Comparison of ENCODE assay signal across 14 mouse cellular contexts in the genomic region with DNA sequence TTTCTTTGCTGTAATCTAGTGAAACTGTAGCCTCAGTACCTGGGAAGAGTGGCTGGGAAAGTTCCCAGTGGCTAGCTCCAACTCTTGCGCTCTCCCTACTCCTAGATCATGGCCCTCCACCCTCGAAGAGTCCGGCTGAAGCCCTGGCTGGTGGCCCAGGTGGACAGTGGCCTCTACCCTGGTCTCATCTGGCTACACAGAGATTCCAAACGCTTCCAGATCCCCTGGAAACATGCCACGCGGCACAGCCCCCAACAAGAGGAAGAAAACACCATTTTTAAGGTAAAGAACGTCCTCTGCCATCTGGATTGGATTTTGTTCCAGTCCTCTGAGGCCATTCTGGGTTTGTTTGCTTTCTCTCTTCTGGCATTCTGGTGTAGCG. TPM values are rescaled to one million over a fixed set of nuclear protein-coding genes. Genes with fewer than 3 reads are reported as not detected.
DNase-seq lines count a peak whose midpoint lies in the region; ATAC-seq and TF ChIP-seq lines count a peak whose summit lies in the region.
"Had no signal": no experiment of that assay in that cellular context is flagged by ENCODE, and none has a peak within 500 bp of the region (broad histone marks: within the 10 kb centered on the region; RNA-seq: fewer than 3 reads in every experiment).

No protein-coding gene starts in this region.

- H3K36me3 ChIP-seq in heart, embryonic 15.5 days = no peaks in the 10 kb centered on the region
- no peaks in the 10 kb centered on the region for H3K36me3 ChIP-seq in heart, embryonic 11.5 days (ENCODE audit: control insufficient read depth, insufficient read depth, low read length)
- 0 out of 2 replicates have a peak, but pooled peaks cover 2% of the 10 kb centered on the region for H3K36me3 ChIP-seq in liver, postnatal 0 days (replicated peaks; ENCODE audit: insufficient read depth, low read length)
- H3K36me3 ChIP-seq in liver, embryonic 12.5 days = no peaks in the 10 kb centered on the region
- H3K36me3 ChIP-seq in intestine, postnatal 0 days (ENCODE audit: control insufficient read depth, insufficient read depth) = peaks cover 13% of the 10 kb centered on the region
- H3K36me3 ChIP-seq in forebrain, embryonic 16.5 days (ENCODE audit: control insufficient read depth, insufficient read depth) = no peaks in the 10 kb centered on the region
- H3K36me3 ChIP-seq in hindbrain, embryonic 16.5 days (ENCODE audit: control insufficient read depth, insufficient read depth, low read length) = no peaks in the 10 kb centered on the region
- H3K36me3 ChIP-seq: forebrain, embryonic 15.5 days; hindbrain, embryonic 10.5 days; midbrain, embryonic 15.5 days had no signal

- no peak for TF ChIP-seq CTCF in liver, postnatal 0 days (IDR thresholded peaks at IDR 0.05; ENCODE audit: low read depth)
- no peak for TF ChIP-seq CTCF in intestine, postnatal 0 days (IDR thresholded peaks at IDR 0.05; ENCODE audit: low read depth)

- WGBS in heart, embryonic 15.5 days = 71% methylated on average over 8 of the region's 8 CpGs
- WGBS in heart, embryonic 11.5 days (ENCODE audit: insufficient replicate concordance) = 74% methylated on average over 8 of the region's 8 CpGs
- WGBS in liver, postnatal 0 days (ENCODE audit: insufficient replicate concordance) = 64% methylated on average over 8 of the region's 8 CpGs
- WGBS in liver, embryonic 12.5 days (ENCODE audit: insufficient replicate concordance) = 63% methylated on average over 8 of the region's 8 CpGs
- WGBS in intestine, postnatal 0 days = 53% methylated on average over 8 of the region's 8 CpGs
- 78% methylated on average over 8 of the region's 8 CpGs for WGBS in forebrain, embryonic 16.5 days
- 74% methylated on average over 8 of the region's 8 CpGs for WGBS in hindbrain, embryonic 16.5 days

- H3K4me1 ChIP-seq in heart, embryonic 15.5 days (replicated peaks) = peaks cover 31% of the 10 kb centered on the region
- H3K4me1 ChIP-seq in heart, embryonic 11.5 days (ENCODE audit: control insufficient read depth, insufficient read depth, low read length) = peaks cover 18% of the 10 kb centered on the region; the same call in 1 of the 2 replicates
- H3K4me1 ChIP-seq in liver, postnatal 0 days (ENCODE audit: insufficient read depth) = peaks cover 41% of the 10 kb centered on the region
- peaks cover 47% of the 10 kb centered on the region for H3K4me1 ChIP-seq in liver, embryonic 12.5 days
- H3K4me1 ChIP-seq in intestine, postnatal 0 days (replicated peaks; ENCODE audit: control insufficient read depth, insufficient read depth, low read length) = peaks cover 11% of the 10 kb centered on the region
- H3K4me1 ChIP-seq in forebrain, embryonic 16.5 days (replicated peaks; ENCODE audit: control insufficient read depth, insufficient read depth, low read length) = peaks cover 6% of the 10 kb centered on the region
- H3K4me1 ChIP-seq in hindbrain, embryonic 16.5 days (ENCODE audit: control insufficient read depth, insufficient read depth, low read depth, low read length) = peaks cover 2% of the 10 kb centered on the region

- H3K9me3 ChIP-seq in heart, embryonic 15.5 days (replicated peaks) = no peaks in the 10 kb centered on the region
- no peaks in the 10 kb centered on the region for H3K9me3 ChIP-seq in heart, embryonic 11.5 days (replicated peaks; ENCODE audit: control insufficient read depth, low read length)
- no peaks in the 10 kb centered on the region for H3K9me3 ChIP-seq in liver, postnatal 0 days (ENCODE audit: low read length)
- H3K9me3 ChIP-seq in liver, embryonic 12.5 days (replicated peaks) = no peaks in the 10 kb centered on the region
- no peaks in the 10 kb centered on the region for H3K9me3 ChIP-seq in intestine, postnatal 0 days (ENCODE audit: control insufficient read depth)
- H3K9me3 ChIP-seq in forebrain, embryonic 16.5 days (ENCODE audit: control insufficient read depth, low read length) = no peaks in the 10 kb centered on the region
- no peaks in the 10 kb centered on the region for H3K9me3 ChIP-seq in hindbrain, embryonic 16.5 days (ENCODE audit: control insufficient read depth, low read length)
- H3K9me3 ChIP-seq: forebrain, embryonic 15.5 days; hindbrain, embryonic 10.5 days; midbrain, embryonic 15.5 days had no signal

- H3K4me2 ChIP-seq in heart, embryonic 15.5 days = no peak overlapping the region
- H3K4me2 ChIP-seq in heart, embryonic 11.5 days = no peak overlapping the region
- H3K4me2 ChIP-seq in liver, postnatal 0 days (ENCODE audit: low read depth, low read length) = peak overlapping the region; percentile 50
- no peak overlapping the region for H3K4me2 ChIP-seq in liver, embryonic 12.5 days
- H3K4me2 ChIP-seq in intestine, postnatal 0 days (replicated peaks; ENCODE audit: low read depth) = peak overlapping the region; percentile 70
- no peak overlapping the region for H3K4me2 ChIP-seq in forebrain, embryonic 16.5 days (ENCODE audit: low read length)
- H3K4me2 ChIP-seq in hindbrain, embryonic 16.5 days (ENCODE audit: low read length) = no peak overlapping the region
- H3K4me2 ChIP-seq: forebrain, embryonic 15.5 days; midbrain, embryonic 15.5 days had no signal

- no peak overlapping the region for H3K4me3 ChIP-seq in heart, embryonic 15.5 days
- no peak overlapping the region for H3K4me3 ChIP-seq in heart, embryonic 11.5 days (ENCODE audit: low read depth, low read length)
- peak overlapping the region; percentile 14 for H3K4me3 ChIP-seq in liver, postnatal 0 days (ENCODE audit: low read depth, low read length)
- no peak overlapping the region for H3K4me3 ChIP-seq in liver, embryonic 12.5 days
- H3K4me3 ChIP-seq in intestine, postnatal 0 days (ENCODE audit: low read depth, low read length) = peak overlapping the region; percentile 33
- no peak overlapping the region for H3K4me3 ChIP-seq in forebrain, embryonic 16.5 days (replicated peaks; ENCODE audit: low read length)
- H3K4me3 ChIP-seq in hindbrain, embryonic 16.5 days (ENCODE audit: low read length) = no peak overlapping the region
- H3K4me3 ChIP-seq: forebrain, embryonic 15.5 days; hindbrain, embryonic 10.5 days; midbrain, embryonic 15.5 days had no signal

- H3K27me3 ChIP-seq in heart, embryonic 15.5 days = peaks cover 16% of the 10 kb centered on the region
- H3K27me3 ChIP-seq in heart, embryonic 11.5 days (ENCODE audit: control insufficient read depth, insufficient read depth, low read length) = peaks cover 25% of the 10 kb centered on the region
- peaks cover 15% of the 10 kb centered on the region; the same call in 1 of the 2 replicates for H3K27me3 ChIP-seq in liver, postnatal 0 days (ENCODE audit: insufficient read depth, low read length)
- H3K27me3 ChIP-seq in liver, embryonic 12.5 days (replicated peaks) = peaks cover 33% of the 10 kb centered on the region
- H3K27me3 ChIP-seq in intestine, postnatal 0 days (replicated peaks; ENCODE audit: control insufficient read depth, insufficient read depth, low read length) = no peaks in the 10 kb centered on the region
- peaks cover 25% of the 10 kb centered on the region for H3K27me3 ChIP-seq in forebrain, embryonic 16.5 days (replicated peaks; ENCODE audit: control insufficient read depth, insufficient read depth, low read length)
- peaks cover 29% of the 10 kb centered on the region for H3K27me3 ChIP-seq in hindbrain, embryonic 16.5 days (replicated peaks; ENCODE audit: control insufficient read depth, insufficient read depth, low read length)

- DNase-seq in liver, postnatal 0 days = no peak
- DNase-seq: lung, adult 2 months; right cerebral cortex, postnatal 4 days had no signal

- peak overlapping the region; percentile 60 for H3K27ac ChIP-seq in heart, embryonic 15.5 days
- H3K27ac ChIP-seq in heart, embryonic 11.5 days (ENCODE audit: low read depth, low read length) = no peak overlapping the region
- peak overlapping the region; percentile 93 for H3K27ac ChIP-seq in liver, postnatal 0 days (ENCODE audit: low read depth)
- no peak overlapping the region; the same call in 1 of the 2 replicates for H3K27ac ChIP-seq in liver, embryonic 12.5 days
- H3K27ac ChIP-seq in intestine, postnatal 0 days (ENCODE audit: low read depth, low read length) = peak overlapping the region; percentile 91
- no peak overlapping the region for H3K27ac ChIP-seq in forebrain, embryonic 16.5 days (ENCODE audit: low read length)
- no peak overlapping the region for H3K27ac ChIP-seq in hindbrain, embryonic 16.5 days (ENCODE audit: low read depth, low read length)
- H3K27ac ChIP-seq: forebrain, embryonic 15.5 days; hindbrain, embryonic 10.5 days; macrophage; midbrain, embryonic 15.5 days had no signal

- H3K9ac ChIP-seq in heart, embryonic 15.5 days = no peak overlapping the region
- H3K9ac ChIP-seq in heart, embryonic 11.5 days (ENCODE audit: low read depth, low read length) = no peak overlapping the region
- H3K9ac ChIP-seq in liver, postnatal 0 days (replicated peaks) = peak overlapping the region; percentile 36
- no peak overlapping the region for H3K9ac ChIP-seq in liver, embryonic 12.5 days
- peak overlapping the region; percentile 45 for H3K9ac ChIP-seq in intestine, postnatal 0 days (ENCODE audit: low read depth, low read length)
- no peak overlapping the region for H3K9ac ChIP-seq in forebrain, embryonic 16.5 days (replicated peaks; ENCODE audit: low read depth, low read length)
- H3K9ac ChIP-seq in hindbrain, embryonic 16.5 days (ENCODE audit: low read depth, low read length) = no peak overlapping the region
- H3K9ac ChIP-seq: forebrain, embryonic 15.5 days; midbrain, embryonic 15.5 days had no signal

- no peak for TF ChIP-seq EP300 in liver, postnatal 0 days (IDR thresholded peaks at IDR 0.05; ENCODE audit: low read depth)

- no peak for ATAC-seq in heart, embryonic 15.5 days (replicated peaks; ENCODE audit: insufficient number of reproducible peaks, insufficient read depth, low FRiP score, low read depth)
- ATAC-seq in heart, embryonic 11.5 days (replicated peaks; ENCODE audit: insufficient number of reproducible peaks, low FRiP score, low TSS enrichment) = no peak
- no peak for ATAC-seq in liver, postnatal 0 days
- ATAC-seq in liver, embryonic 12.5 days = no peak
- ATAC-seq in intestine, postnatal 0 days = no peak
- ATAC-seq in forebrain, embryonic 16.5 days = no peak
- ATAC-seq in hindbrain, embryonic 16.5 days = no peak
- ATAC-seq: CD4-positive, CD25-positive, alpha-beta regulatory T cell, adult 4 months; forebrain, embryonic 15.5 days; midbrain, embryonic 15.5 days had no signal

RNA-seq across cellular contexts. Expression of gene Irf6, which starts 4.2 kb away (rescaled TPM):
- 4.8 and 8.3 TPM in 2 replicates for polyA plus RNA-seq in heart, embryonic 15.5 days (2015; fragmentation: Nextera tagmentation; extraction: Ambion mirVana)
- 3.2 and 3.6 TPM in 2 replicates for polyA plus RNA-seq in heart, embryonic 11.5 days (2014; fragmentation: Nextera tagmentation; extraction: Ambion mirVana)
- polyA plus RNA-seq in liver, postnatal 0 days (2015; fragmentation: Nextera tagmentation; extraction: Ambion mirVana) = 6.5 and 9.7 TPM in 2 replicates
- 2.6 and 2.8 TPM in 2 replicates for polyA plus RNA-seq in liver, embryonic 12.5 days (2016; fragmentation: Nextera tagmentation; extraction: Ambion mirVana)
- polyA plus RNA-seq in intestine, postnatal 0 days (2015; fragmentation: Nextera tagmentation; extraction: Ambion mirVana) = 47.8 and 48.3 TPM in 2 replicates
- 0.75 and 1.4 TPM in 2 replicates for polyA plus RNA-seq in forebrain, embryonic 16.5 days (2015; fragmentation: Nextera tagmentation; extraction: Ambion mirVana)
- polyA plus RNA-seq in hindbrain, embryonic 16.5 days (2015; fragmentation: Nextera tagmentation; extraction: Ambion mirVana) = 0.58 and 0.80 TPM in 2 replicates
- polyA plus RNA-seq: macrophage had no signal

RNA-seq across cellular contexts. Expression of gene A130010J15Rik, which starts 10.7 kb away (rescaled TPM):
- polyA plus RNA-seq in heart, embryonic 15.5 days (2015; fragmentation: Nextera tagmentation; extraction: Ambion mirVana) = 10.7 and 11.9 TPM in 2 replicates
- polyA plus RNA-seq in heart, embryonic 11.5 days (2014; fragmentation: Nextera tagmentation; extraction: Ambion mirVana) = 11.9 and 14.2 TPM in 2 replicates
- polyA plus RNA-seq in liver, postnatal 0 days (2015; fragmentation: Nextera tagmentation; extraction: Ambion mirVana) = 4.8 and 6.2 TPM in 2 replicates
- polyA plus RNA-seq in liver, embryonic 12.5 days (2016; fragmentation: Nextera tagmentation; extraction: Ambion mirVana) = 6.9 and 7.7 TPM in 2 replicates
- 7.2 and 8.0 TPM in 2 replicates for polyA plus RNA-seq in intestine, postnatal 0 days (2015; fragmentation: Nextera tagmentation; extraction: Ambion mirVana)
- polyA plus RNA-seq in forebrain, embryonic 16.5 days (2015; fragmentation: Nextera tagmentation; extraction: Ambion mirVana) = 14.2 and 16.1 TPM in 2 replicates
- polyA plus RNA-seq in hindbrain, embryonic 16.5 days (2015; fragmentation: Nextera tagmentation; extraction: Ambion mirVana) = 10.0 and 11.2 TPM in 2 replicates

RNA-seq across cellular contexts. Expression of gene Diexf, which starts 27.0 kb away (rescaled TPM):
- polyA plus RNA-seq in heart, embryonic 15.5 days (2015; fragmentation: Nextera tagmentation; extraction: Ambion mirVana) = 3.8 and 4.9 TPM in 2 replicates
- 5.6 and 6.9 TPM in 2 replicates for polyA plus RNA-seq in heart, embryonic 11.5 days (2014; fragmentation: Nextera tagmentation; extraction: Ambion mirVana)
- polyA plus RNA-seq in liver, postnatal 0 days (2015; fragmentation: Nextera tagmentation; extraction: Ambion mirVana) = 1.5 and 1.9 TPM in 2 replicates
- 4.4 and 5.4 TPM in 2 replicates for polyA plus RNA-seq in liver, embryonic 12.5 days (2016; fragmentation: Nextera tagmentation; extraction: Ambion mirVana)
- 1.7 and 1.8 TPM in 2 replicates for polyA plus RNA-seq in intestine, postnatal 0 days (2015; fragmentation: Nextera tagmentation; extraction: Ambion mirVana)
- 11.3 and 13.9 TPM in 2 replicates for polyA plus RNA-seq in forebrain, embryonic 16.5 days (2015; fragmentation: Nextera tagmentation; extraction: Ambion mirVana)
- polyA plus RNA-seq in hindbrain, embryonic 16.5 days (2015; fragmentation: Nextera tagmentation; extraction: Ambion mirVana) = 6.9 and 7.4 TPM in 2 replicates

RNA-seq across cellular contexts. Expression of gene Traf3ip3, which starts 44.4 kb away (rescaled TPM):
- 2.1 and 6.9 TPM in 2 replicates for polyA plus RNA-seq in heart, embryonic 15.5 days (2015; fragmentation: Nextera tagmentation; extraction: Ambion mirVana)
- 2.0 and 2.1 TPM in 2 replicates for polyA plus RNA-seq in heart, embryonic 11.5 days (2014; fragmentation: Nextera tagmentation; extraction: Ambion mirVana)
- polyA plus RNA-seq in liver, postnatal 0 days (2015; fragmentation: Nextera tagmentation; extraction: Ambion mirVana) = 8.3 and 9.1 TPM in 2 replicates
- 7.0 and 8.6 TPM in 2 replicates for polyA plus RNA-seq in liver, embryonic 12.5 days (2016; fragmentation: Nextera tagmentation; extraction: Ambion mirVana)
- 2.5 and 3.2 TPM in 2 replicates for polyA plus RNA-seq in intestine, postnatal 0 days (2015; fragmentation: Nextera tagmentation; extraction: Ambion mirVana)
- polyA plus RNA-seq in forebrain, embryonic 16.5 days (2015; fragmentation: Nextera tagmentation; extraction: Ambion mirVana) = 0.51 and 1.2 TPM in 2 replicates
- polyA plus RNA-seq in hindbrain, embryonic 16.5 days (2015; fragmentation: Nextera tagmentation; extraction: Ambion mirVana) = 1.9 and 4.0 TPM in 2 replicates

RNA-seq across cellular contexts. Expression of gene Lamb3, which starts 50.4 kb away (rescaled TPM):
- 4.7 and 9.0 TPM in 2 replicates for polyA plus RNA-seq in heart, embryonic 15.5 days (2015; fragmentation: Nextera tagmentation; extraction: Ambion mirVana)
- polyA plus RNA-seq in heart, embryonic 11.5 days (2014; fragmentation: Nextera tagmentation; extraction: Ambion mirVana) = 0.64 and 1.2 TPM in 2 replicates
- polyA plus RNA-seq in liver, postnatal 0 days (2015; fragmentation: Nextera tagmentation; extraction: Ambion mirVana) = 1.3 and 1.5 TPM in 2 replicates
- 0.04 and 0.25 TPM in 2 replicates for polyA plus RNA-seq in liver, embryonic 12.5 days (2016; fragmentation: Nextera tagmentation; extraction: Ambion mirVana)
- 1.7 and 2.5 TPM in 2 replicates for polyA plus RNA-seq in intestine, postnatal 0 days (2015; fragmentation: Nextera tagmentation; extraction: Ambion mirVana)
- 0.32 and 0.58 TPM in 2 replicates for polyA plus RNA-seq in forebrain, embryonic 16.5 days (2015; fragmentation: Nextera tagmentation; extraction: Ambion mirVana)
- polyA plus RNA-seq in hindbrain, embryonic 16.5 days (2015; fragmentation: Nextera tagmentation; extraction: Ambion mirVana) = 0.29 and 0.56 TPM in 2 replicates
- polyA plus RNA-seq: macrophage had no signal

Comparison
In these comparisons a context has a peak if more than half of its experiments do, and no peak if none do; other contexts are left out.
1. H3K27ac ChIP-seq: peak in heart, embryonic 15.5 days (single experiment), liver, postnatal 0 days (single experiment) and intestine, postnatal 0 days (single experiment); none in heart, embryonic 11.5 days (single experiment), liver, embryonic 12.5 days (single experiment), forebrain, embryonic 16.5 days (single experiment) and hindbrain, embryonic 16.5 days (single experiment).
2. H3K4me2 ChIP-seq: peak in liver, postnatal 0 days (single experiment) and intestine, postnatal 0 days (single experiment); none in heart, embryonic 15.5 days (single experiment), heart, embryonic 11.5 days (single experiment), liver, embryonic 12.5 days (single experiment), forebrain, embryonic 16.5 days (single experiment) and hindbrain, embryonic 16.5 days (single experiment).
3. H3K4me3 ChIP-seq: peak in liver, postnatal 0 days (single experiment) and intestine, postnatal 0 days (single experiment); none in heart, embryonic 15.5 days (single experiment), heart, embryonic 11.5 days (single experiment), liver, embryonic 12.5 days (single experiment), forebrain, embryonic 16.5 days (single experiment) and hindbrain, embryonic 16.5 days (single experiment).
4. H3K9ac ChIP-seq: peak in liver, postnatal 0 days (single experiment) and intestine, postnatal 0 days (single experiment); none in heart, embryonic 15.5 days (single experiment), heart, embryonic 11.5 days (single experiment), liver, embryonic 12.5 days (single experiment), forebrain, embryonic 16.5 days (single experiment) and hindbrain, embryonic 16.5 days (single experiment).